Mouse (Mus musculus): ENCODE data around the gene Dpp7. TPM values are rescaled to one million over a fixed set of nuclear protein-coding genes. Genes with fewer than 3 reads are reported as not detected.

Dpp7 gene
- polyA plus RNA-seq, 1 experiment from 2014 or later, result 46.0 TPM

- no peak for ATAC-seq
- Histone ChIP-seq H3K27me3 (replicated peaks) (peaks cover 36% of the 10 kb centered on the region), H3K27ac (no peak overlapping the region), H3K36me3 (no peaks in the 10 kb centered on the region), H3K4me3 (replicated peaks) (no peak overlapping the region), H3K9me3 (no peaks in the 10 kb centered on the region), H3K4me2 (replicated peaks) (no peak overlapping the region), H3K4me1 (replicated peaks) (peaks cover 7% of the 10 kb centered on the region; the same call in 1 of the 2 replicates), H3K9ac (no peak overlapping the region)
- 75% methylated on average over 3 of the region's 3 CpGs for WGBS
These were observed 52.7 kb downstream of the Dpp7 start for GRCm38 (mm10) chr2:25303452-25303851.

Other genes with a start within 250 kb of the Dpp7 start
- gene Nrarp, start 175.6 kb downstream of the Dpp7 start, polyA plus RNA-seq (2015; fragmentation: Nextera tagmentation; extraction: Ambion mirVana), result 14.3 and 19.3 TPM in 2 replicates
- 16.4 and 18.5 TPM in 2 replicates for gene Tor4a, start 159.5 kb downstream of the Dpp7 start, polyA plus RNA-seq (2015; fragmentation: Nextera tagmentation; extraction: Ambion mirVana)
- gene Nelfb, start 144.9 kb downstream of the Dpp7 start, polyA plus RNA-seq (2015; fragmentation: Nextera tagmentation; extraction: Ambion mirVana), result 94.8 and 106 TPM in 2 replicates
- gene Stpg3, start 141.7 kb downstream of the Dpp7 start, polyA plus RNA-seq (2015; fragmentation: Nextera tagmentation; extraction: Ambion mirVana), result not detected in 2 replicates
- not detected in 2 replicates for gene Fam166a, start 137.6 kb downstream of the Dpp7 start, polyA plus RNA-seq (2015; fragmentation: Nextera tagmentation; extraction: Ambion mirVana)
- gene Tubb4b, start 131.7 kb downstream of the Dpp7 start, polyA plus RNA-seq (2015; fragmentation: Nextera tagmentation; extraction: Ambion mirVana), result 600 and 657 TPM in 2 replicates
- 5.0 and 5.6 TPM in 2 replicates for gene Slc34a3, start 122.0 kb downstream of the Dpp7 start, polyA plus RNA-seq (2015; fragmentation: Nextera tagmentation; extraction: Ambion mirVana)
- gene Rnf224, start 119.6 kb downstream of the Dpp7 start, polyA plus RNA-seq (2015; fragmentation: Nextera tagmentation; extraction: Ambion mirVana), result 0.14 and 0.29 TPM in 2 replicates
- gene Rnf208, start 114.1 kb downstream of the Dpp7 start, polyA plus RNA-seq (2015; fragmentation: Nextera tagmentation; extraction: Ambion mirVana), result 19.0 and 24.8 TPM in 2 replicates
- 1.4 and 2.3 TPM in 2 replicates for gene Cysrt1, start 113.9 kb downstream of the Dpp7 start, polyA plus RNA-seq (2015; fragmentation: Nextera tagmentation; extraction: Ambion mirVana)
- gene AL732309.1, start 109.5 kb downstream of the Dpp7 start, polyA plus RNA-seq (2015; fragmentation: Nextera tagmentation; extraction: Ambion mirVana), result 4.3 and 5.5 TPM in 2 replicates
- gene Tmem203, start 100.9 kb downstream of the Dpp7 start, polyA plus RNA-seq (2015; fragmentation: Nextera tagmentation; extraction: Ambion mirVana), result 22.8 and 23.2 TPM in 2 replicates
- 20.7 and 23.6 TPM in 2 replicates for gene Tprn, start 93.7 kb downstream of the Dpp7 start, polyA plus RNA-seq (2015; fragmentation: Nextera tagmentation; extraction: Ambion mirVana)
- 200 and 212 TPM in 2 replicates for gene Ssna1, start 83.9 kb downstream of the Dpp7 start, polyA plus RNA-seq (2015; fragmentation: Nextera tagmentation; extraction: Ambion mirVana)
- gene Anapc2, start 83.9 kb downstream of the Dpp7 start, polyA plus RNA-seq (2015; fragmentation: Nextera tagmentation; extraction: Ambion mirVana), result 95.8 and 103 TPM in 2 replicates
- not detected in 2 replicates for gene Tmem210, start 68.2 kb downstream of the Dpp7 start, polyA plus RNA-seq (2015; fragmentation: Nextera tagmentation; extraction: Ambion mirVana)
- gene Lrrc26, start 66.4 kb downstream of the Dpp7 start, polyA plus RNA-seq (2015; fragmentation: Nextera tagmentation; extraction: Ambion mirVana), result 0.43 and 1.8 TPM in 2 replicates
- gene Grin1, start 37.2 kb downstream of the Dpp7 start, polyA plus RNA-seq (2015; fragmentation: Nextera tagmentation; extraction: Ambion mirVana), result 1.4 TPM in 2 replicates
- gene Man1b1, start 24.0 kb downstream of the Dpp7 start, polyA plus RNA-seq (2015; fragmentation: Nextera tagmentation; extraction: Ambion mirVana), result 40.2 and 40.8 TPM in 2 replicates
- gene Uap1l1, start 9.3 kb upstream of the Dpp7 start, polyA plus RNA-seq (2015; fragmentation: Nextera tagmentation; extraction: Ambion mirVana), result 105 and 122 TPM in 2 replicates
- gene Sapcd2, start 16.0 kb upstream of the Dpp7 start, polyA plus RNA-seq (2015; fragmentation: Nextera tagmentation; extraction: Ambion mirVana), result 46.8 and 48.8 TPM in 2 replicates
- 12.1 and 15.6 TPM in 2 replicates for gene Entpd2, start 39.5 kb upstream of the Dpp7 start, polyA plus RNA-seq (2015; fragmentation: Nextera tagmentation; extraction: Ambion mirVana)
- gene Npdc1, start 43.0 kb upstream of the Dpp7 start, polyA plus RNA-seq (2015; fragmentation: Nextera tagmentation; extraction: Ambion mirVana), result 40.9 and 48.2 TPM in 2 replicates
- gene Fut7, start 66.9 kb upstream of the Dpp7 start, polyA plus RNA-seq (2015; fragmentation: Nextera tagmentation; extraction: Ambion mirVana), result 0.18 TPM in 1 of 2 replicates, not detected in the other
- 2.8 and 3.7 TPM in 2 replicates for gene Abca2, start 72.3 kb upstream of the Dpp7 start, polyA plus RNA-seq (2015; fragmentation: Nextera tagmentation; extraction: Ambion mirVana)
- gene Clic3, start 100.5 kb upstream of the Dpp7 start, polyA plus RNA-seq (2015; fragmentation: Nextera tagmentation; extraction: Ambion mirVana), result 2.2 and 3.0 TPM in 2 replicates
- 28.0 and 33.2 TPM in 2 replicates for gene Paxx, start 104.7 kb upstream of the Dpp7 start, polyA plus RNA-seq (2015; fragmentation: Nextera tagmentation; extraction: Ambion mirVana)
- 4.6 and 5.8 TPM in 2 replicates for gene Ptgds, start 113.7 kb upstream of the Dpp7 start, polyA plus RNA-seq (2015; fragmentation: Nextera tagmentation; extraction: Ambion mirVana)
- not detected in 2 replicates for gene Lcn12, start 137.6 kb upstream of the Dpp7 start, polyA plus RNA-seq (2015; fragmentation: Nextera tagmentation; extraction: Ambion mirVana)
- gene Fbxw5, start 144.4 kb upstream of the Dpp7 start, polyA plus RNA-seq (2015; fragmentation: Nextera tagmentation; extraction: Ambion mirVana), result 57.5 and 65.2 TPM in 2 replicates
- 5.4 and 8.3 TPM in 2 replicates for gene C8g, start 145.4 kb upstream of the Dpp7 start, polyA plus RNA-seq (2015; fragmentation: Nextera tagmentation; extraction: Ambion mirVana)
- 26.7 and 32.4 TPM in 2 replicates for gene Traf2, start 190.6 kb upstream of the Dpp7 start, polyA plus RNA-seq (2015; fragmentation: Nextera tagmentation; extraction: Ambion mirVana)
- 339 and 367 TPM in 2 replicates for gene Edf1, start 201.5 kb upstream of the Dpp7 start, polyA plus RNA-seq (2015; fragmentation: Nextera tagmentation; extraction: Ambion mirVana)
- gene Mamdc4, start 218.5 kb upstream of the Dpp7 start, polyA plus RNA-seq (2015; fragmentation: Nextera tagmentation; extraction: Ambion mirVana), result 297 and 389 TPM in 2 replicates
- gene Phpt1, start 218.9 kb upstream of the Dpp7 start, polyA plus RNA-seq (2015; fragmentation: Nextera tagmentation; extraction: Ambion mirVana), result 163 and 190 TPM in 2 replicates
- 1.7 and 2.9 TPM in 2 replicates for gene Ajm1, start 225.4 kb upstream of the Dpp7 start, polyA plus RNA-seq (2015; fragmentation: Nextera tagmentation; extraction: Ambion mirVana)